Mouse (Mus musculus): ENCODE results near the gene Gm1113. TPM values are rescaled to one million over a fixed set of nuclear protein-coding genes. Genes with fewer than 3 reads are reported as not detected.

Gene Gm1113
- polyA plus RNA-seq, 1 experiment from 2014 or later: not detected

DNA sequence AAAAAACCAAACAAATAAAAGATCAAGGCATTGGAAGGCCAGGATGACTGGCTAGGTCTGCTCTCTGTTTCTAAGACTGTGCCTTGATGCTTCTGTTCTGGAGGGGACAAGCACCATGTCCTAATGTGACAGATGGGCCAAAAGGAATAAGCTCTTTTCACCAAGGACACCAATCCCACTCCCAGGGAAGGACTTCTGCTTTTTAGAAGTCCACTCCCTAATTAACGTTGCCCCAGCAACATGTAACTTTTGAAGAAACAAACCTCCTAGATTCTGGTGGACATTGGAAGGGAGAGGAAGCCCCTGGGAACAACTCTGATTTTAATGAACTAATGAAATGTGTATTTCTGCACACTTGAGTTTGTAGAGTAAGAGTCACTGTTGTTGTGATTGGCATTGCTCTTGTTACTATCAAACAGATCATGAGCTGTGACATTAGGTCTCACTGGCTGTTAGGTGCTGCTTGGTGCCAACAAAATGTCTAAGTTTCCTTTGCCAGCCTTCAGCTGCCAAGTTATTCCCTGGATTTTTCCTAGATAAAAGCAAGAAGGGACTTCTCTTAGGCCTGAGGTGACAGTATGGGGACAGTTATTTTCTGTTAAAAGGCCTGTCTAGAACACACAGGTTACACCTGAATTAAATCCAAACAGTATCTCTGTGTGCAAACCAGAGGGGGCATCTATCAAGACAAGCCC, 4.9 kb upstream of the Gm1113 start:
- Histone ChIP-seq H3K9ac (no peak overlapping the region), H3K27me3 (0 out of 2 replicates have a peak, but pooled peaks cover 3% of the 10 kb centered on the region), H3K4me1 (replicated peaks) (peaks cover 19% of the 10 kb centered on the region), H3K27ac (replicated peaks) (no peak overlapping the region), H3K4me3 (no peak overlapping the region), H3K36me3 (no peaks in the 10 kb centered on the region), H3K4me2 (no peak overlapping the region), H3K9me3 (no peaks in the 10 kb centered on the region)
- WGBS: 74% methylated on average over 1 of the region's 1 CpGs
- no peak for ATAC-seq (ENCODE audit: low read depth)

DNA sequence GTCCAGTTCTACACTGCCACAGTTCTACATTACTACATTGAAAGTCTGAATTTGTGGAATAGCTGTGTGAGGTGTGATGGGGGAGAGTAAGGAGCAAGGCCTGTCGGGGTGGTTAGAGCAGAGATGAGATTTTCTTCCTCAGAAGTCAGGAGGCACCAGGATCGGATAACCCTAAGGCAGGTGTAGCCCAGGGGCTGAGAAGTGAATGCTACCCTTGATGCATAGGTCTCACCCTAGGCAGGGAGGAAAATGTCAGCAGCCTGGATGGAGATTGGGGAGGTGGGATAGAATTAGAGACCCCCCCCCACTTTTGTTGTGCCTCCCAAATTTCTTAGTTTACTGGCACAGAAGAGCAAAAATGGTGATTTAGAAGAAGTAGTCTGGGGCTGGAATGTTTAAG, 4.2 kb upstream of the Gm1113 start:
- Histone ChIP-seq H3K9me3 (no peaks in the 10 kb centered on the region), H3K4me1 (replicated peaks) (peaks cover 19% of the 10 kb centered on the region), H3K4me2 (no peak overlapping the region), H3K27me3 (0 out of 2 replicates have a peak, but pooled peaks cover 3% of the 10 kb centered on the region), H3K9ac (no peak overlapping the region), H3K27ac (replicated peaks) (no peak overlapping the region), H3K36me3 (no peaks in the 10 kb centered on the region), H3K4me3 (no peak overlapping the region)
- ATAC-seq (ENCODE audit: low read depth): no peak
- 78% methylated on average over 2 of the region's 2 CpGs for WGBS

DNA sequence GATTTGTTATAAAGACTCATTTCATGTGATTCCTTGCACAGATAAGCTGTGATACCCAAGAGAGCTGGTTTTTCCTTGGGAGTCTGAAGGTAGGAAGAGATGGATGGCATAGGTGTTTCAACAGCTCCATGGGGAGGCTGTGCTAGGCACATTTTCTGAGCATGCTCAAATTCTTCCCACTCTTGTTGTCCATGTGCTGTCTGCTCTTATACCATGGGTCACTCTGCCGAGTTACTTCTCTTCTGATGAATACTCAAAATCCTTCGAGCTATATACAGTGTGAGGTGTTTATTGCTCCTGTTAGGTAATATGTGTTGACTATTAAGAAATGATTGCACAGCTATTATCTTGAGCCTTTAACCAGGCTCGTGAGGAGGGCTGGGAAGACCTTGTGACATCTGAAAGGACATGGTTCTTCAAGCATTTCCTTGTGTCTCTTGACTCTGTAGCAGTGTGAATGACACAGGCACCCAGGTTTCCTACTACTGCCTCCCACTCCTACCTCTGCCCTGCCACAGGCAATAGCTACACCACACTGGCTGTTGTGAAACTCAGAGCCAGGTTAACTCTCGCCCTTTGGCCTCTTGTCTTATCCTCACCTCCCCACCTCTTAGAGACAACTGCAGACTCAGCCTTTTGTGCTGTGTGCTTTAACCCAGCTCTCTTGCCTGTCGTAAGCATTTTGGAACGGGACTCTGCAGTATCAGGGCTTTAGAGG, 2.7 kb upstream of the Gm1113 start:
- Histone ChIP-seq H3K4me1 (replicated peaks) (peaks cover 19% of the 10 kb centered on the region), H3K4me3 (no peak overlapping the region), H3K9ac (no peak overlapping the region), H3K4me2 (no peak overlapping the region), H3K27ac (replicated peaks) (no peak overlapping the region), H3K27me3 (0 out of 2 replicates have a peak, but pooled peaks cover 3% of the 10 kb centered on the region), H3K36me3 (no peaks in the 10 kb centered on the region), H3K9me3 (no peaks in the 10 kb centered on the region)
- no peak for ATAC-seq (ENCODE audit: low read depth)
- WGBS: 81% methylated on average over 6 of the region's 6 CpGs

DNA sequence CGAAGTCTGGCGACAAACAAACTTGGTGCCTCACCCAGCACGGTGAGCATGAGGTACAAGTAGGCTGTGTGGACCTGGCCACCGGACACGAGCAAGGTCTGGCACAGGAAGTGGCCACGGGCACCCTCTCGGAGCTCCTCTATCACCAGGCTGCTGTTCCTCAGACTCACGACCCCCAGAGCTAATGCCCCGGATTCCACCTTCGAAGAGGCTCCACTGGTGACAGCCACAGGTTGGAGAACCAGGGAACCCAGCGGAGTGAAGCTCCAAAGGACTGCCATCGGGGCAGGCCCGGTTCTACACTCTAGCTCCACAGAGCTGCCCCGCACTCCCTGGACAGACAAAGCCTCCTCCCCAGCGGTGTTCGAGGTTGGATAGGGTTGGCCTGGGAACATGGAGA, 1.4 kb downstream of the Gm1113 start:
- WGBS: 93% methylated on average over 16 of the region's 16 CpGs
- ATAC-seq (ENCODE audit: low read depth): no peak
- H3K27me3 ChIP-seq: 0 out of 2 replicates have a peak, but pooled peaks cover 3% of the 10 kb centered on the region
- H3K9ac ChIP-seq: no peak overlapping the region
- 0 out of 2 replicates have a peak, but pooled peaks cover 4% of the 10 kb centered on the region for H3K4me1 ChIP-seq (replicated peaks)
- H3K4me3 ChIP-seq: no peak overlapping the region
- no peak overlapping the region for H3K27ac ChIP-seq (replicated peaks)
- no peaks in the 10 kb centered on the region for H3K36me3 ChIP-seq
- H3K4me2 ChIP-seq: no peak overlapping the region
- H3K9me3 ChIP-seq: no peaks in the 10 kb centered on the region

DNA sequence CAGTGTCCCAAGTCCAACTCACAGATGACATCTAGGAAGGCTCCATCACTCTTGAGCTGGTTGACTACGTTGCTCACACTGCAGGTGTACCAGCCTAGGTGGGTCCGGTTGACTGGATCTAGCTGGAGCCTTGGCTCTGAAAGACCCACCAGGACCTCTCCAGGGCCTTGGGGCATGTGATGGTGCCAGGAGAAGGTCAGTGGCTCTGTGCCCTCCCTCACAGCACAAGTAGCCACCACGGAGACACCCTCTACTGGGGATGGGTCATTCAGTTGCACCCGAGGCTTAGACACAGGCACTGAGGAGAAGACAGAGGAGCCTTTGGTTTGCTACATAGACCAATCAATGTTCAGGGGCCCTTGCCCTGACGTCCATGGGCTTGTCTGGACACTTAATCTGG, 1.9 kb downstream of the Gm1113 start:
- 0 out of 2 replicates have a peak, but pooled peaks cover under 1% of the 10 kb centered on the region for H3K4me1 ChIP-seq (replicated peaks)
- WGBS: 92% methylated on average over 5 of the region's 5 CpGs
- no peak overlapping the region for H3K4me2 ChIP-seq
- H3K36me3 ChIP-seq: no peaks in the 10 kb centered on the region
- H3K9ac ChIP-seq: no peak overlapping the region
- H3K4me3 ChIP-seq: no peak overlapping the region
- no peaks in the 10 kb centered on the region for H3K27me3 ChIP-seq
- no peaks in the 10 kb centered on the region for H3K9me3 ChIP-seq
- no peak overlapping the region for H3K27ac ChIP-seq (replicated peaks)
- ATAC-seq (ENCODE audit: low read depth): no peak

DNA sequence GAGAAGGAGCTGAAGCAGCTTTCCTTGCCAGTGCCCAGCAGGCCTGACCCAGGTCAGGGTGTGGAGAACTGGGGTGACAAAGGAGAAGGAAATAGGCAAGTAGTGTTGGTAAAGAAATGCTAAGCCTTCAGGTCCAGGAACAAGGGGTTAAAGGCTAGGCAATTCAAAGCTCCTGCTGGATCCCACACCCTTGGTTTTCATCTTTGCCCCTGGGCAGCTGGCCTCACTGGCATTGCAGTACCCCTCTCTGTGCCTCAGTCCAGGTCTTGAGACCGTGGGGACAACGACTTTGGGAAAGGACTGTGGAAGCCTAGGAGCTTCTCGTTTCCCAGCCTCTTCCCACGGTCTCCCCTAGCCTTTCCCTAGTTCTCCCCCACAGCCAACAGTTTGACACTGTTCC, 4.2 kb downstream of the Gm1113 start:
- no peak for ATAC-seq (ENCODE audit: low read depth)
- WGBS: 87% methylated on average over 4 of the region's 4 CpGs
- no peak overlapping the region for H3K4me2 ChIP-seq

DNA sequence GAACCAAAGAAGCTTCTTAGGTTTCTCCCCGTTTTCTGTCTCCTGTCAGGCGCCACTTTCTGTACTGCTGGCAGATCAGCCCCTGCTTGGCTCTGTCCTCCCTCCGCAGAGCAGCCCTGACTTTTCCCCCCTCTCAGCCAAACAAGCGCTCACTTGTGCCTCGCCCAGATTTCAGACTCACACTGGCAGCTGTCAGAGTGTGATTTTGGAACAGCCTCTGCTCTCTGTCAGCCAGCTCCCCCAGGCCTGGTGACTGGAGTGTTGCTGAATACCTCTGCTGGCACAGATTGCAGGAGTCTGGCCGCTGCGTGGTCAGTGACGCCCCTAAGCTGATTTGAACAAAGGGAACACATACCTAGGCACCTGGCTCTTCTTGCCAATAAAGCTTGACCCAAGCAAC, 9.8 kb downstream of the Gm1113 start:
- no peaks in the 10 kb centered on the region for H3K4me1 ChIP-seq (replicated peaks)
- no peak overlapping the region for H3K9ac ChIP-seq
- no peak overlapping the region for H3K4me3 ChIP-seq
- no peak for ATAC-seq (ENCODE audit: low read depth)
- no peak overlapping the region for H3K4me2 ChIP-seq
- H3K36me3 ChIP-seq: peaks cover 12% of the 10 kb centered on the region
- WGBS: 63% methylated on average over 8 of the region's 8 CpGs
- no peaks in the 10 kb centered on the region for H3K27me3 ChIP-seq
- H3K27ac ChIP-seq (replicated peaks): no peak overlapping the region
- H3K9me3 ChIP-seq: no peaks in the 10 kb centered on the region

More for the DNA sequence above, 4.2 kb downstream of the Gm1113 start:
- no peak overlapping the region for H3K27ac ChIP-seq (replicated peaks)
- no peaks in the 10 kb centered on the region for H3K36me3 ChIP-seq
- no peaks in the 10 kb centered on the region for H3K27me3 ChIP-seq
- H3K4me1 ChIP-seq (replicated peaks): no peaks in the 10 kb centered on the region
- no peak overlapping the region for H3K4me3 ChIP-seq
- no peaks in the 10 kb centered on the region for H3K9me3 ChIP-seq
- H3K9ac ChIP-seq: no peak overlapping the region

DNA sequence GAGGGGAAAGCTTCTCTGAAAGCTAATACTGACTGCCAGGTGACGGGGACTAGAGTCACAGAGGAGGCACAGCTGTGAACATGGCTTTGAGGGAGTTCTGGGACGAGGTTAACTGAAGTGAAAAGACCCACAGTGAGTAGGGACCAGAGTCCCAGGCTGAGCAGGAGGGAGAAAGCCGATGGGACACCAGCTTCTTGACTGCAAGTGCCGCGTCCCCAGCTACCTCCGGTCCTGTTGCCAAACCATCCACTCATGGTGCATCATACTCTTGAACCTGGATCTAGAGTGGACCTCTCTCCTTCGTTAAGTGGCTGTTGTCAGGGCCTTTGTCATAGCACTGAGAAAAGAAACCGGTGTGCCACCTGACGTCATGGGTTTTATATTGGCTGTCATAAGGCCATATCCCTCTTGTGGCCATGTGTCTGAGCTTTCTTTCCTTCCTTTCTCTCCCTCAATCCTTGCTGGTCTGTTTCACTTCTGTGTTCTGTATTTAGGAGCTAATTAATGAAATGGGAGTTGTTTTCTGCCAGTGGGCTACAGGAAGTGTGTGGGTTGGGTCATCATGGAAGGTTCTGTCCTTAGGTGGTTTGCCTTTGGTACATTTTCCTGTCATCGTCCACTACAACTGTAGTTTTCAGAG, 15.6 kb downstream of the Gm1113 start:
- ATAC-seq (ENCODE audit: low read depth): no peak
- Histone ChIP-seq H3K4me3 (no peak overlapping the region), H3K9me3 (no peaks in the 10 kb centered on the region), H3K4me2 (no peak overlapping the region), H3K9ac (no peak overlapping the region), H3K27ac (replicated peaks) (no peak overlapping the region), H3K36me3 (peaks cover 32% of the 10 kb centered on the region), H3K27me3 (no peaks in the 10 kb centered on the region), H3K4me1 (replicated peaks) (no peaks in the 10 kb centered on the region)
- 83% methylated on average over 10 of the region's 10 CpGs for WGBS

DNA sequence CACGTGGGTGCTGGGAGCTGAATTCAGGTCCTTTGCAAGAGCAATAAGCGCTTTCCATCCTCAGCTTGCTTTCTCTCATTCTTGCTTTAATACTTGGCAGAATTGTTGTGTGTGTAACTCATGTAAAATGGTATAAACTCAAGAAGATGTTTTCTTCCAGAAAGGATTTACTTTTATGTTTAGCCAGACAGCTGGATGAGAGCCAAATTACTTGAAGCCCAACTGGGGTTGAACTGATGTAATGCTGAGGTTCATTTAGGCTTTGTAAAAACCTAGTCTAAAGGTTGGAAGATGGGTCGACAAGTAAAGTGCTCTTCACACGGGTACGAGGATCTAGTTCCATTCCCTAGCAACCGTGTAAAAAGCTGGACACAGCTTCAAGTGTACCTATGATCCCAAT, 18.1 kb downstream of the Gm1113 start:
- Histone ChIP-seq H3K4me1 (replicated peaks) (peaks cover 17% of the 10 kb centered on the region), H3K9ac (no peak overlapping the region), H3K4me3 (no peak overlapping the region), H3K9me3 (no peaks in the 10 kb centered on the region), H3K27ac (replicated peaks) (no peak overlapping the region), H3K27me3 (no peaks in the 10 kb centered on the region), H3K36me3 (peaks cover 28% of the 10 kb centered on the region), H3K4me2 (no peak overlapping the region)
- no peak for ATAC-seq (ENCODE audit: low read depth)
- WGBS: 87% methylated on average over 6 of the region's 6 CpGs

DNA sequence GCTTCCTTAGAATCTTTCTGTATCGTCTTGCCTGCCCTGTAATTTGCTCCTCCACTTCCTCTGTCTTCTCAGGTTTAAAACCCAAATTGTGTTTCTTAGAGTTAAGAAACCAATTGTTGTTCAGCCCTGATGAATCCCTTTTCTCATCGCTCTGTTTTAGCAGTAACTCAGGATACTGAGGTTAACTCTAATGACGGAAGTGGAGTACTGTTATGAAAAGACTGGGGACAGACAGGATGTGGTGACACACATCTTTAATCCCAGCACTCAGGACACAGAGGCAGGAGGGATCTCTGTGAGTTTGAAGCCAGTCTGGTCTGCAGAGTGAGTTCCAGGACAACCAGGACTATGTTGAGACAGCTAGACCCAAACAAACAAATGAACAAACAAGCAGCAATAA, 22.6 kb downstream of the Gm1113 start:
- Histone ChIP-seq H3K9ac (no peak overlapping the region), H3K4me2 (no peak overlapping the region), H3K9me3 (no peaks in the 10 kb centered on the region), H3K4me1 (replicated peaks) (peaks cover 17% of the 10 kb centered on the region), H3K27ac (replicated peaks) (no peak overlapping the region; the same call in 1 of the 2 replicates), H3K4me3 (no peak overlapping the region), H3K27me3 (no peaks in the 10 kb centered on the region), H3K36me3 (peaks cover 8% of the 10 kb centered on the region; the same call in 1 of the 2 replicates)
- 59% methylated on average over 3 of the region's 3 CpGs for WGBS
- no peak for ATAC-seq (ENCODE audit: low read depth)

DNA sequence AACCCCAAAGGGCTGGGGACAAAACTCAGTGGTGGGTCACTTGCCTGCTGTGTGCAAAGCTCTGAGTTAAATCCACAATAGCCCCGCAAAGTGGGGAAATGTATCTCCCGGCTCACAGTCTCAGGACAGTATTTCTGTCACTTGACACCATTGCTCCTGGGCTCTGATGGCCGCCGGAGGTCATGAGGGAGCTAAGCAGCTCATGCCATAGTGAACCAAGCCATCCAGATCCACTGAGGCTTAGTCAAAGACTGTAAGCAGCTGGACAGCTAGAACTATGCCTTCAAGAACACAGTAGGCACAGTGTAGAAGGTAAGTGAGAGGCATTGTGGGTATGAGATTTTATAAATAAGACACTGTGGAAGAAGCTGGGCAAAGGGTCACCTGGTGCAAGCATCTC, 23.1 kb downstream of the Gm1113 start:
- Histone ChIP-seq H3K27me3 (no peaks in the 10 kb centered on the region), H3K27ac (replicated peaks) (no peak overlapping the region), H3K4me1 (replicated peaks) (peaks cover 17% of the 10 kb centered on the region), H3K9me3 (no peaks in the 10 kb centered on the region), H3K4me2 (no peak overlapping the region), H3K36me3 (peaks cover 6% of the 10 kb centered on the region; the same call in 1 of the 2 replicates), H3K4me3 (no peak overlapping the region), H3K9ac (no peak overlapping the region)
- ATAC-seq (ENCODE audit: low read depth): no peak
- WGBS: 34% methylated on average over 4 of the region's 4 CpGs

DNA sequence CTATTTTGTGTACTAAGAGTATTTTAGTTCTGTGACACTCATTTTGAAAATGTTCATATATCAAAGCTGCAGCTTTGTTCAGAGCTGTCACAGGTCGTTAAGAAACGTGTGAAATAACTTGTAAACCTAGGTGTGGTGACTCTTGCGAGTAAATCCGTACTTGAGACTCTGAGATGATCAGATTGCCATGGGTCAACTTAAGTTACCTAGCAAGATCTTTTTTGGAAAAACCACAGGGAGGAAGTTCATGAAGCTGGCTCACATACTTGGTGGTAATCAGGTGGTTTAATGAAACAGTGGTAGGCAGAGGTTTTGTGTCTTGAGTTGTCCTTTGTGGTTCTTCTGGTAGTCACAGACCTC, 24.4 kb downstream of the Gm1113 start:
- Histone ChIP-seq H3K9me3 (no peaks in the 10 kb centered on the region), H3K36me3 (peaks cover 14% of the 10 kb centered on the region), H3K4me1 (replicated peaks) (peaks cover 17% of the 10 kb centered on the region), H3K4me2 (no peak overlapping the region), H3K27me3 (no peaks in the 10 kb centered on the region), H3K27ac (replicated peaks) (no peak overlapping the region), H3K4me3 (no peak overlapping the region), H3K9ac (no peak overlapping the region)
- no peak for ATAC-seq (ENCODE audit: low read depth)
- WGBS: 30% methylated on average over 4 of the region's 4 CpGs
